Mouse (Mus musculus) monocyte, adult 5-6 weeks (primary cell): Measurements from ENCODE around the gene Lrrn4cl. TPM values are rescaled to one million over a fixed set of nuclear protein-coding genes. Genes with fewer than 3 reads are reported as not detected.

Experiments
- ATAC-seq: fragments of 153-309, 156-312 bp; replicated peaks from 2 replicates; pipeline ENCODE4 v1.8.0; 2017; ENCODE audit warnings: mild to moderate bottlenecking; ENCODE audit not compliant: low TSS enrichment, insufficient number of reproducible peaks, severe bottlenecking, poor library complexity, low FRiP score
- total RNA-seq: library from RNA; stranded (forward); fragments of 200-1000, 200-491, 200-594 nt; gene quantifications from 3 replicates; pipeline ENCODE4 v1.2.3, GENCODE M21; 2017

The Lrrn4cl gene
- total RNA-seq, 1 experiment from 2014 or later = 0.10 TPM

- ATAC-seq = no peak
These were observed 48.0 kb downstream of the Lrrn4cl start for GRCm38 (mm10) chr19:8898576-8898975.

GRCm38 (mm10) chr19:8899079-8899478 is 48.5 kb downstream of the Lrrn4cl start:
- ATAC-seq = no peak

- ATAC-seq = no peak
These were observed 52.8 kb downstream of the Lrrn4cl start for GRCm38 (mm10) chr19:8903412-8903811.

Other genes starting within 250 kb of the Lrrn4cl start
- not detected in 3 replicates for gene Slc22a6, start 232.7 kb upstream of the Lrrn4cl start, total RNA-seq
- not detected in 3 replicates for gene Chrm1, start 187.0 kb upstream of the Lrrn4cl start, total RNA-seq
- gene Slc3a2, start 127.4 kb upstream of the Lrrn4cl start, total RNA-seq = 61.4 to 198 TPM (median 77.3 TPM) in 3 replicates
- 32.5 to 68.4 TPM (median 56.6 TPM) in 3 replicates for gene Wdr74, start 114.9 kb upstream of the Lrrn4cl start, total RNA-seq
- gene 1700092M07Rik, start 110.0 kb upstream of the Lrrn4cl start, total RNA-seq = 1.9 to 2.8 TPM in 2 of 3 replicates, not detected in the other
- 105 to 173 TPM (median 138 TPM) in 3 replicates for gene Stx5a, start 109.4 kb upstream of the Lrrn4cl start, total RNA-seq
- gene Nxf1, start 93.7 kb upstream of the Lrrn4cl start, total RNA-seq = 85.6 to 138 TPM (median 127 TPM) in 3 replicates
- 10.2 to 19.0 TPM (median 12.6 TPM) in 3 replicates for gene Tmem223, start 79.8 kb upstream of the Lrrn4cl start, total RNA-seq
- gene Tmem179b, start 76.3 kb upstream of the Lrrn4cl start, total RNA-seq = 86.6 to 115 TPM (median 101 TPM) in 3 replicates
- gene Taf6l, start 64.4 kb upstream of the Lrrn4cl start, total RNA-seq = 2.0 to 11.4 TPM (median 4.5 TPM) in 3 replicates
- 31.6 to 48.4 TPM (median 47.3 TPM) in 3 replicates for gene Polr2g, start 52.2 kb upstream of the Lrrn4cl start, total RNA-seq
- gene Zbtb3, start 48.2 kb upstream of the Lrrn4cl start, total RNA-seq = 0.85 to 1.2 TPM (median 1.1 TPM) in 3 replicates
- 40.1 to 52.8 TPM (median 48.3 TPM) in 3 replicates for gene Ttc9c, start 31.4 kb upstream of the Lrrn4cl start, total RNA-seq
- gene Hnrnpul2, start 30.8 kb upstream of the Lrrn4cl start, total RNA-seq = 84.4 to 149 TPM (median 101 TPM) in 3 replicates
- 40.4 to 54.5 TPM (median 44.1 TPM) in 3 replicates for gene AC129217.1, start 21.0 kb upstream of the Lrrn4cl start, total RNA-seq
- gene Bscl2, start 13.3 kb upstream of the Lrrn4cl start, total RNA-seq = 25.1 to 34.8 TPM (median 30.9 TPM) in 3 replicates
- 0.39 to 0.64 TPM in 2 of 3 replicates, not detected in the other for gene Gng3, start 11.6 kb upstream of the Lrrn4cl start, total RNA-seq
- gene Ubxn1, start 20.7 kb downstream of the Lrrn4cl start, total RNA-seq = 200 to 274 TPM (median 220 TPM) in 3 replicates
- 45.0 to 55.1 TPM (median 54.5 TPM) in 3 replicates for gene Uqcc3, start 30.2 kb downstream of the Lrrn4cl start, total RNA-seq
- 18.1 to 52.5 TPM (median 21.3 TPM) in 3 replicates for gene Lbhd1, start 33.0 kb downstream of the Lrrn4cl start, total RNA-seq
- gene Gm49403, start 33.2 kb downstream of the Lrrn4cl start, total RNA-seq = not detected in 3 replicates
- 62.5 to 90.9 TPM (median 65.3 TPM) in 3 replicates for gene 1810009A15Rik, start 38.1 kb downstream of the Lrrn4cl start, total RNA-seq
- not detected in 3 replicates for gene Gm49416, start 38.2 kb downstream of the Lrrn4cl start, total RNA-seq
- gene Ints5, start 42.2 kb downstream of the Lrrn4cl start, total RNA-seq = 5.8 to 9.1 TPM (median 7.4 TPM) in 3 replicates
- 57.5 to 87.0 TPM (median 59.6 TPM) in 3 replicates for gene Ganab, start 47.3 kb downstream of the Lrrn4cl start, total RNA-seq
- 34.2 to 75.8 TPM (median 50.2 TPM) in 3 replicates for gene B3gat3, start 69.6 kb downstream of the Lrrn4cl start, total RNA-seq
- 2.1 to 7.6 TPM (median 3.6 TPM) in 3 replicates for gene Rom1, start 78.6 kb downstream of the Lrrn4cl start, total RNA-seq
- 39.3 to 101 TPM (median 62.5 TPM) in 3 replicates for gene Eml3, start 78.8 kb downstream of the Lrrn4cl start, total RNA-seq
- gene Mta2, start 91.1 kb downstream of the Lrrn4cl start, total RNA-seq = 129 to 201 TPM (median 158 TPM) in 3 replicates
- gene Tut1, start 103.1 kb downstream of the Lrrn4cl start, total RNA-seq = 14.8 to 16.9 TPM (median 16.7 TPM) in 3 replicates
- 313 to 352 TPM (median 341 TPM) in 3 replicates for gene Eef1g, start 116.3 kb downstream of the Lrrn4cl start, total RNA-seq
- gene Ahnak, start 138.5 kb downstream of the Lrrn4cl start, total RNA-seq = 408 to 1,020 TPM (median 414 TPM) in 3 replicates
- gene Scgb1a1, start 237.2 kb downstream of the Lrrn4cl start, total RNA-seq = not detected in 3 replicates